Mouse (Mus musculus): ENCODE results near the gene Hmcn2. TPM values are rescaled to one million over a fixed set of nuclear protein-coding genes. Genes with fewer than 3 reads are reported as not detected.

Gene Hmcn2
- polyA plus RNA-seq, 1 experiment from 2014 or later: 0.06 TPM

Other genes with a start within 250 kb of the Hmcn2 start
- 12.5 and 12.7 TPM in 2 replicates for gene Fnbp1, start 172.4 kb upstream of the Hmcn2 start, polyA plus RNA-seq (2015; fragmentation: Nextera tagmentation; extraction: Ambion mirVana)
- 28.6 and 34.3 TPM in 2 replicates for gene Gpr107, start 162.1 kb upstream of the Hmcn2 start, polyA plus RNA-seq (2015; fragmentation: Nextera tagmentation; extraction: Ambion mirVana)
- gene Ncs1, start 68.6 kb upstream of the Hmcn2 start, polyA plus RNA-seq (2015; fragmentation: Nextera tagmentation; extraction: Ambion mirVana): 72.7 and 77.6 TPM in 2 replicates
- 5.6 and 5.9 TPM in 2 replicates for gene Ass1, start 155.8 kb downstream of the Hmcn2 start, polyA plus RNA-seq (2015; fragmentation: Nextera tagmentation; extraction: Ambion mirVana)

All from forebrain, embryonic 13.5 days (tissue).